Mouse (Mus musculus) spleen, adult 12 weeks (tissue): ENCODE measurements around the gene Tmx4.

Experiments used
- DNase-seq: peaks from one replicate; pipeline ENCODE4 v3.0.0; 2022; ENCODE audit warnings: low spot score

Gene Tmx4

DNA sequence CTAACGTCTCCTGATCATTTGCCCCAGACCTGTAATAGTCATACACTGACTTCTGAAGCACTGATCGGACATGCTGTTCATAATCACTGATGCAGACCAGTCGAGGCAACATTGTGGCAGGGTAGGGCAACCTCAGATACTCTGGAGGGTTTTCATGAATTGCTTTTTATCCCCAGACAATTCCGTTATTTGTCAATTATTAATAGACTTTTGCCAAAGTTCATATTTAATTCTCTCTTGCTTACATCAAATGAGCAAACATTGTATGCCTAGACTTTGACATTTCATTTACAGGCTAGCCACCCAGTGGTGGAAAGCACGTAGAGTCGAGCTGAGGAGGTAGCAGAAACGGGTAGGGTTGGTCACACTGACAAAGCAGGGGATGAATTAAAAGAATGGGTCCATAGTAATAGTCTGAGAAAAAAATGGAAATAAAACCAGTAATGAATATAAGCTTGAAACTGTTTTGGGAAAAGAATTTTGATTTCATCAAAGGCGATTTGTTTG lies 89.7 kb downstream of the Tmx4 start, which contains the start of gene Hao1:
Gene Hao1, minus strand, starts transcription at position 148 of the 507 bp plus-strand sequence.
- DNase-seq: no peak

- no peak for DNase-seq
Measured at GRCm38 (mm10) chr2:134552358-134552757, 91.6 kb downstream of the Tmx4 start.

DNA sequence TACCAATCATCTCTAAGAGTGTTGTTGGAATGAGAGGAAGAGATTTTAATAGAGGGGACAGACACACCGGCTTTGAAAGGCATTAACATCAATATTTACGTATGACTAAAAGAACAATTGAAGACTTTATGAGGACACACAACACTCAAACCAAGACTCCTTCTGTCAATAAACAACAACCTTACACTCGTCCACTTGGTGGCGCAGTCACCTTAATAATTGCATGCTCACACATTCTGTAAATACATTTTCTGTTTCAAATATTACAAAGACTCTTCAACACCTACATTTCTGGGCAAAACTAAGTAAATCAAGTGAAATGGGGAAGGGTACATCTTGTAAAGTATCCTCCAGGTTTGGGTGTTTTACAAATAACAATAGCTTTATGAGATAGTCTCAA lies 94.2 kb downstream of the Tmx4 start:
- no peak for DNase-seq

GRCm38 (mm10) chr2:134545116-134545515 lies 98.8 kb downstream of the Tmx4 start:
- no peak for DNase-seq

GRCm38 (mm10) chr2:134544321-134545065 lies 99.5 kb downstream of the Tmx4 start:
- no peak for DNase-seq
